Mouse (Mus musculus): ENCODE data around the gene Aagab.

Gene Aagab

DNA sequence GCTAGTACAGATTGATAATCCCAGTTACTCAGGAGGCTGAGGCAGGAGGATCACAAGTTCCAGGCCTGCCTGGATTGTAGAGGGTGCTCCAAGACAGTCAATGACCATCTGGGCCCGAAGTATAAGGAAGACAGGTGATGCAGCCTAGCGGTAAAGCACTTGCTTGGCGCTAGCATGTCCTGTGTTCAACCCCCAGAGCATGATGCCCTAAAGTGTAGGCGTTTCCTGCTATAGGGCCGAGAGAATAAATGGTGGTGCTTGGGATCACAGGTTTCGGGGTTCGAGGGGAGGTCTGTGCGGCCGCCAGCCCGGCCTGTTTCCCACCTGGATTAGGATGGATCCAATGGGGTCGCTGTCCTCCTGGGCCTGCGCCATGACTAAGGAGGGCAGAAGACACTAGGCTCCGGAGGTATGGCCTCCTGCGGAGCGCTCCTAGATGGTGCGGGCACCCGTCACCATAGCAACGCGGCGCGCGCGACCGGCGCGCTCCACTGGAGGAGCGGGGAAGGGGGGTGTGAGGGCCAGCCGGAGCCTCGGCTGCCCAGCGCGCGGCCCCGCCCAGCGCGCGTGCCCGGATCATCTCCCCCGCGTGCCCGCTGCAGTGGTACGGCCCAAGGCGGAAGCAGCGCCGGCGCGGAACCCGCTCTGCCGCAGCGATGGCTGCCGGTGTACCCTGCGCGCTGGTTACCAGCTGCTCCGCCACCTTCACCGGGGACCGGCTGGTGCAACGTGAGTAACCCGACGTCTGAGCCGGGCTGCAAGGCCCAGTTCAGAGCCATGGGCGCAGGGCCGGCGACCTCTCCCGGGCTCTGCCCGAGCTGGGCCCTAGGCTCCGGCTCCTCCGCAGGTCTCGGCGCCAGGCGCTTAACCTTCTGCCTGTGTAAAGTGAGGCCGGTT is at the start of gene Aagab, which contains the start of gene Iqch:
Gene Aagab, plus strand, starts transcription at position 618 of the 897 bp plus-strand sequence.
Gene Iqch, minus strand, starts transcription at position 451 of the 897 bp plus-strand sequence.
- DNase-seq (ENCODE audit: low spot score) = peak; percentile 88

DNA sequence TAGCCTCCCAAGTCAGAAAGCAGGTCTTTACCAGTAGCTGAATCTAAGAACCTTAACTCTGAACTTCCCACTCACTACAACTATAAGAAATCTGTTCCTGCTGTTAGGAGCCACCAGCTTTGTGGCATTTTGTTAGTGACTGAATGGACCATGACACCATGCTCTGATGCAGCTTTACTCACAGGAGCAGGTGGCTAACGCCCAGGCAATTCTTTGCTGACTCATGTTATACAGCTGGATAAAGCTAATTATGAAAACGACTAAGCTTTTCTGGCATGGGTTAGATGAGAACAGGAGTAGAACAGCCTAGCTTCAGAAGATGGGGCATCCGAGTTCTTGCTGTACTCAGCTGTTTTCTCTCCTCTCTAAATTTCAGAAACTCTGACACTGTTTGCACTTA is 48.8 kb upstream of the Aagab start:
- DNase-seq (ENCODE audit: low spot score) = no peak

DNA sequence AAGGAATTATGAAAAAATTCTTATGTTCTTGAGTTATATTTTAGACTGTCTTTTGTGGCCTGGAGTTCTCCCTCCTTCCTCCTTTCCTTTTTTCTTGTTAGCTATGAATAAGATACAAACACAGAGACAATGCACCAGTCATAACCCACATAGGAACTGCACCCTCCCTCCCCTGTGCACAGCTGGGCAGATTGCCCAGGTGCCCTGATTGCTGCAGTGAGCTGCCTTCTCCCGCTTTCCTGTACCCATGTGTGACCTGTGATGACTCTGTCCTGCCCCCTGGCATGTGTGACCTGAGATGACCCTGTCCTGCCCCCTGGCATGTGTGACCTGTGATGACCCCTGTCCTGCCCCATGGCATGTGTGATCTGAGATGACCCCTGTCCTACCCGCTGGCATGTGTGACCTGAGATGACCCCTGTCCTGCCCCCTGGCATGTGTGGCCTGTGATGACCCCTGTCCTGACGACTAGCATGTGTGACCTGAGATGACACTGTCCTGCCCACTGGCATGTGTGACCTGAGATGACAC is 46.9 kb upstream of the Aagab start:
- no peak for DNase-seq (ENCODE audit: low spot score)

DNA sequence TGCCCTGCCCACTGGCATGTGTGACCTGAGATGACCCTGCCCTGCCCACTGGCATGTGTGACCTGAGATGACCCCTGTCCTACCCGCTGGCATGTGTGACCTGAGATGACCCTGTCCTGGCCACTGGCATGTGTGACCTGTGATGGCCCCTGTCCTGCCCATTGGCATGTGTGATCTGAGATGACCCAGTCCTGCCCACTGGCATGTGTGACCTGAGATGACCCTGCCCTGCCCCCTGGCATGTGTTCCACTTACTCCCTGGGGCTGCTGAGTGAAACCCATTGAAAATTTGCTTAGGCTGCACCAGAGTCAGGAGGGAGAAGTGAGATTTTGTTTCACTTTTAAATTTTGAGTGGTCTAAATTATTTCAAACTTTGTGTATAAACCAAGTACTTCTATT is 46.1 kb upstream of the Aagab start:
- no peak for DNase-seq (ENCODE audit: low spot score)

DNA sequence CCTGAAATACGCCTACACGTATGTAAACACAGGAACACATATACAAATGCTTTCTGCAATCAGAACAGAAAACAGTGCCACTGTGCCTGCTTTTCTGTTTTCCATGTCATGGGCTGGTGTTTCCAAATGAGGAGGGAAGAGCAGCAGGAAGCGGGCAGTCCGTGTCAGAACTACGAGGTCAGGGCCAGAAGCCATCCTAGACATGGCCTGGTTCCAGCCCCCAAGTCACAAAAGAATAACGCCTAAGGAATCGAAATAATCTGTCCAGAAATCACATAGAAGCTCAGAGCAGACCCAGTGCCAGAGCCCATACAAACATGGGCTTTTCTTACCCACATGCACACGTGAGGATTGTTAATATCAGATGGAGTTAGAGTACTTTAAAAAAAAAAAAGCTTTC is 45.5 kb upstream of the Aagab start:
- DNase-seq (ENCODE audit: low spot score) = no peak

DNA sequence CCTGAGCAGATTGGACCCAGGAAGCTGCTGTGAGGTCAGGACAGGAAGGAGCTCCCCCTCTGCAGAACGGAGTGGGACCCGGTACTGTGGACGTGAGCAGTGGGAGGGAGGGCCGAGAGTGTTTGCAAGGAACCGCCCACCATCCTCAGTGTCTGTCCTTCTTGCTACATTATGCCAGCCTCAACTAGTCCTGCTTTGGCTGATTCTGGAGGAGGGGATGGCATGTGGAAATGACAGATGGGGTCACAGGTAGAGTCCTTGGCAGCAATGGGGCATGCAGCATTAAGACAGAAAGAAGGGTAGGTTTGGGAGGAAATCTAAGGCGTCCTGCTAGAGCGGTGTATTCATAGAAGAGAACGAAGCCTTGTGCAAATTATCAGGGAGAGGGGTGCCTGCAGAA is 40.5 kb upstream of the Aagab start:
- DNase-seq (ENCODE audit: low spot score) = no peak

DNA sequence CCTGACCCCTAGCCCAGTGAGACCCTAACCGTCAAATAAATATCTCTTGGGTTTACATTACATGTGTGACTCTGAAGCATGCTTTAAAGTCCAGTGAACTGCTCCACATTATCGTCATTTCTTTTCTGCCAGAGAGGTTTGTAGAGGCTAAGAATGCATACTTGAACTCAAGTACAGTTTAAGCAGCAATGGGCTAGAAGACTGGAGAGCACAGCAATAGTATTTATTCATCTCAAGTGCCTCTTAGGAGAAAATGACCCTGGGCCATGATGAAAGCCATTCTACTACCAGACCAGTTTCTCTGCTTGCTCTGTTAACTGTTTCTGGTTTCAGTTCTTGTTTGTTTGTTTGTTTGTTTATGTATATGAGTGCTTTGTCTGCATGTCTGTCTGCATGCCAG is 39.0 kb upstream of the Aagab start:
- no peak for DNase-seq (ENCODE audit: low spot score)

DNA sequence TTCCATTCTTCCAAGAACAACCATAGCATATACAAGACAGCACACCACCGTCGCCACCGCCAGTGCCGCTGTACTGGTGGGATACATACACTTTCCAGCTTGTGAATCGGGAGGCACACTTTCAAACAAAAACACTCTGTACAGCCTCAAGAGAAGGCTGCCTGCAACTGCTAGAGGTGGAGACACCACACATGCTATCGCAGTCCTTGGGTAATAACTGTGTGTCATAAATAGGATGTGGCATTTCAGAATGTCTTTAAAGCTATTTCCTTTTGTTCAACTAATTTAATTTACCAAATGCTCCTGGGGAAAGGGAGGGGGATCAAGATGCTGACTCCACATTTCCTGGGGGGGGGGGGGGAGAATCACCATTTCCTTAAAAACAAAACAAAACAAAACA is 34.1 kb upstream of the Aagab start:
- DNase-seq (ENCODE audit: low spot score) = no peak

DNA sequence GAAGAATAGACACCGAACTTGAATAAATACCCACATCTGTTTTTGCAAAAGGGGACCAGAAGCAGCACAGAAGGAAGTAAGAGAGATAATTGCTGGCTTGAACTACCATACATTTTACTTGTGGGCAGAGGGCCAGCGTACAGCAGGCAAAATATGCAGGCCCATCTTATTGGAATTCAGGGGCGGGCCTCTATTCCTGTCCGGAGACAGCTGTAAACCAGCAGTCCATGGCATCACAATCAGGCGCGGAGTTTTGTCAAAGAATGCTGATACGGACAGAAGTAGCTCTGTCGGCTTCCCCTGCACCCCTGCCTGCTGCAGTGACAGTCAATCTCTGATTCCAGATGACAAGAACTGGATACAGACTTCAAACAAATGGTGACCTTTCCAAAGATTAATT is 33.7 kb upstream of the Aagab start:
- no peak for DNase-seq (ENCODE audit: low spot score)

DNA sequence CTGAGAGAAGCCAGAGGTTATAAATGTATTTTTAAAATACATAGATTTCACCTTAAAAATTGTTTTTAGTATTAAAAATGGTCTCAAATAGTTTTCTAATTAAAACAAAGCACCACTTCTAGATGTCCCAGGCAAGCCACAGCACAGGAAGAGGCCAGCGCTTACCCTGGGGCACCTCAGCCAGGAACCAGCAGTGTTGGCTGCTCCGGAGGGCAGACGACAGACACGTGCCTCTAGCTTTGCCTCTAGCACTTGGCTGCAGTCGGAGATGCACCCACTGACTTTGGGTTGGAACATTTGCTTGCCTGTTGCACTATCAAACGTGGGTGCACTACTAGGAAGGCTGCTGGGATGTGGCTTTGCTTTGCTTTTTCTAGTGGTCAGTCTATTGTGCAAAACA is 30.6 kb upstream of the Aagab start:
- DNase-seq (ENCODE audit: low spot score) = no peak

DNA sequence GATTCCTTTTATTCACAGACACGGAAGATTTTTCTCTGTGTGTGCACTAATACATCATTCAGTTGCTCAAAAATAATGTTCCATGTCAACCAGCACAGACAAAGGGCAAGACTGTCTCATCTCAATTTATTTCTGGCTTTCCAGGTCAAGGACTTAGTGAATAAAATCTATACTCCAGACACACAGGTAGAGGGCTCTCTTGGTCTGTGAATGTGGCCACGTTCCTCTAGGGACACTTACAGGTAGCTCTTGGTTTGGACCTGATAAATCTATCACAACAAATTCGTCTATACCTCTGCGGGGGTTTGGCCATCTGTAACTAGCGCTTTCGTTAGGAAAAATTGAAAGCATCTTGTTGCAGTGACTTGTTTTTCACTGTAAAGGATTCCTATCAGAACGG is 29.6 kb upstream of the Aagab start:
- no peak for DNase-seq (ENCODE audit: low spot score)

DNA sequence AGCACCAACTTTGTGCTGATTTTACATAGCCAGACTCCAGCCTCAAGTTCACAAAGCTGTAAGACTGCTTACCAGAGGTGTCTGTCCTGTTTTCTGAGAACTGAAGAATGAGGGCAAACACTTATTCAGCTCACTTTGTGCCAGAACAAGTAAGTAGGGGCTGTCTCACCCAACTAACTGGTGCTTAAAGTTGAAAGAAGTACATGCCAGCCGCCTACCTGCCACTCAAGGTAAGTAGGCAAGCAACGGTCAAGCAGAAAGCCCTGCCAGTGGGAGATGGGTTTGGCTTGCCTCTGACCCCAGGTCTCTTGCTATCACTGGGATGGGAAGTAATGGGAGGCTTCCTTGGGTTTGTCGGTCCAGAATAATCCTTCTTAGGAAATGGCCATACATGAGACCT is 25.0 kb upstream of the Aagab start:
- DNase-seq (ENCODE audit: low spot score) = no peak

DNA sequence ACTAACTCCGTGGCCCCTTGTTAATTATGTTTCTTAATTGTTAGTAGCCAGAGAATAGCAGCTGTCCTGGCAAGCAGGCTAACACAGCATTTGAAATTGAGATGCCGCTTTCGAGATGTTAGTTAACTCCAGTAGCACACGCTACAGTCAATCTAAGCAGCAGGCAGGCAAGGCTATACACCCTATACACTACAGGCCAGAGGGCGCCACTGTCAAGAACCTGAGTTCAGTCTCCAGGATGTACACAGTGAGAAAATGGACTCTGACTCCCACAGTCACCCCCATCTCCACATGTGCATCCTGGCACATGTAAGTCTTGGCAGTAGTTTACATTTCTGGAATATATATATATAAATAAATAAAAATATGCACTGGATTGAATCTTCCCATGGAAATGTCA is 22.8 kb upstream of the Aagab start:
- DNase-seq (ENCODE audit: low spot score) = no peak

DNA sequence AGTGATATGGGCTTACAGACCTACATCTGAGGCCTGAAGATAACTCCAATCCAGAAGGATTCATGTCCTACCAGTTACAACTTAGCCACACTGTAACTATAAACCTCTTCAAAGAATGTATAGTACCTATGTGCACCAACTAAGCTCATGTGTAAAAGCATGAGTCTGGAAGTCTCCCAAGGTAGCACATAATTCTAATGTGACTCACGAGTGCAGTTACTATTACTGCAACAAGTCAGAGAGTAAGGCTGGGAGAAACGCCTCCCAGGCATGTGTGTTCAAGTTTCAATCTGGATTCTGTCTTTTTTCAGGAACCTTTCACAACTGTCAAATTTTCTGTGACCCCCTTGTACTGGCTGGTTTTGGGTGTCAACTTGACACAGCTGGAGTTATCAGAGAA is 22.4 kb upstream of the Aagab start:
- no peak for DNase-seq (ENCODE audit: low spot score)

DNA sequence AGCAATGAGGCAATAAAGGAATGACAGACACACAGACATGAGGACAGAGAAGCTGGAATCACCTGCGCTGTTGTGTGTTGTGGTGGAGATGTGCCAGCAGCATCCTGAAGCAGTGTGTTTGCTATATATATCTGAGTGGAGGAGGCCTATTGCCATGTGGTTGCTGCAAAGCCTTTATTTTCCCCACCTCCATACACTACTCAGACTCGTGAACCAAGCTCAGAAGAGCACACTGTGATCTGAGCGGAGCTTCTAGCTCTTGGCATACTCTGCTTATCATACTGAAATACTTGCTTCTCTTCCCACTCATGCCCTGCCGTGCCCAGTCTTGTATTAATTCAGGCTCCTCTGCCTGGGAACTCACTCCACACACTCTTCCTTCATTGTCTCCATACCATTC is 20.7 kb upstream of the Aagab start:
- DNase-seq (ENCODE audit: low spot score) = no peak

DNA sequence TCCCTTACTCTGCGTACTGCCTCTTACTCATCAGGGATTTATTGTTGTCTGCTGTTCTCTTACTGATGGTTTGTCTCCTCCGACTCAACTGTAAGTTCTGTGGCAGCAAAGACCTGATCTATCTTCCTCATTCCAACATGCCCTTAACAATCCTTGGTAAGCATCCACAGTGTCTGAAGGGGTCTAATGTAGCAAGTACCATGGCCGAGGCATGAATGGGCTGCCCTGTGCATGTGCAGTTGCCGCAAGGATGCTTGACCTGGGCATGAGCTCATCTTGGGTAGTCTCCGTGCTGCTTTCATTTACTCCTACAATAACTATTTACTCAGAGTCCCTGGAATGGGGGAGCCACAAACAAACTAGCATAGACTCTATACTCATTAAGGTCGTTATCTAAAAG is 17.2 kb upstream of the Aagab start:
- DNase-seq (ENCODE audit: low spot score) = no peak

DNA sequence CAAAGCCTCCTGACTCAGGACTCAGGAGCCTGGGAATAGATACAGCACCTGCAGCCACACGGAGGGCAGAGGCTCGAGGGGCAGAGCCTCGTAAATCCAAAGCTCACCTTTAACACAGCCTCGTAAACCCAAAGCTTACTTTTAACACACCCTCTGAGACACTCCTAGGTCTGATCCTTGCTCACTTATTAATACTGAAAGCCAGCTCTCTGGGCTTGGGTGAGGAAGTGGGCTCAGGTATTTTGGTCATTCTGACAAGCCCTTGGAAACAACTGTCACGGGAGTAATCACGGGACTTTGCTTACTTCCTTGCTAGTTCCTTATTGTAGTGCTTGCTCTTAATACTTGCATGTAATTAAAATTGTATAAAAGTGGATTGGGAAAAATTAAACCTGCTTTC is 13.3 kb upstream of the Aagab start:
- DNase-seq (ENCODE audit: low spot score) = no peak

DNA sequence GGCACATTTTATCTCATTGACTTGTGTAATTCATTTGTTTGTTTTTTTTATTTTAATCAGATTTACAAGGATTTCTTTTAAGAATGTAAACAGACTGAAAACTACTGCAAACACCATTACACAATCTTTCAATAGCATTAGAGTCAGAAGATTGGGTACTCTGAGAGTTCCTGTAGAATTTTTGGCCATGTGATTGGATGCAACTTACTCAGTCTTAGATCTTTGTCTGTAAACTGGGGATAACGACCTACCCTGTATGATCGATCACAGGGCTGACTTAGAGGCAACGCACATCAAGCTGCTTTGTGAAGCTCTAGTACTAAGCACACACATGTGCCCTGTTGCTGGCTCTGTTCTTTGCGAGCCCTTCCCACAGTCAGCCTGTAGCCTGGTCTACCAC is 11.9 kb upstream of the Aagab start:
- no peak for DNase-seq (ENCODE audit: low spot score)

DNA sequence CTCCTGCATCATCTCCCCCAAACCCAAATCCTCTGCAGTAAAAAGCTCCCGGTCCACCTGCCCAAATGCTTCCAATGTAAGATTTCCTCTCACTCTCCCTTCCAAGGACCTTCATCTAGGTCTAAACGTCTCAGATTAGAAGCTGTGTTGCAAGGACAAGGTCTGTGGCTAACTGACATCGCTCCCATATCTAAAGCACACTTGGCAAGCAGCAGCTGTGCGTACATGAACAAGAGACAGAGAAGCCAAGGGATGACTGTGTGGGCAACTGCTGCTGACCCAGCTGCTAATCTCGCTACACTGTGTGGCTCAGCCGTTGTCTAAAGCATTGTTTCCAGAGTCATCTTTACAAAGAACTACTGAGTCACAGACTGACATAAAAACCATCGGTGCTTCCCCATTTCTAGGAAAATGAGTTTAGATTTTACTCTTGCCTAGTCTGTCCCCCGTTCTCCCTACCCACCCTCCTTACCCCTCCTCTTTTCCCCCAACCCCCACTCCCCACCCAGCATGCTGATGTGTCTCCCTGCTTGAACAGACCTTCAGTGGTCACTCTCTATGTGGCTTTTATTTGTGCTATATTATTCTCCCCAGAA is 10.7 kb upstream of the Aagab start:
- no peak for DNase-seq (ENCODE audit: low spot score)

DNA sequence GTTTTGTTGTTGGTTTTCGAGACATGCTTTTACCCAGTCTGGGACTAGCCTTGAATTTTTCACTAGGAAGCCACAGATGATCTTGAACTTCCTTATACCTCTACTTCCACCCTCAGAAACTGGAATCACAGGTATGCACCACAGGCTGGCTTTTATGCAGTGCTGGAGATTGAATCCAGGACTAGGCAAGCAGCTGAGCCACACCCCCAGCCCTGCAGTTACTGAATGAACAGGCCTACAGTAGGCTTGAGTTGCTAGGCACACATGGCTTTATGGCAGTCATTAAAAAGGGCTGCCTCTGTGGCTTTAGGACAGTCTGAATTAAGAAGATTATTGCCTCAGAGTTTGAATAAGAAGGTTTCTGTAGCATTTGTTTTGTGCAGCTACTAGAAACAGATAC is 7.4 kb upstream of the Aagab start:
- no peak for DNase-seq (ENCODE audit: low spot score)

DNA sequence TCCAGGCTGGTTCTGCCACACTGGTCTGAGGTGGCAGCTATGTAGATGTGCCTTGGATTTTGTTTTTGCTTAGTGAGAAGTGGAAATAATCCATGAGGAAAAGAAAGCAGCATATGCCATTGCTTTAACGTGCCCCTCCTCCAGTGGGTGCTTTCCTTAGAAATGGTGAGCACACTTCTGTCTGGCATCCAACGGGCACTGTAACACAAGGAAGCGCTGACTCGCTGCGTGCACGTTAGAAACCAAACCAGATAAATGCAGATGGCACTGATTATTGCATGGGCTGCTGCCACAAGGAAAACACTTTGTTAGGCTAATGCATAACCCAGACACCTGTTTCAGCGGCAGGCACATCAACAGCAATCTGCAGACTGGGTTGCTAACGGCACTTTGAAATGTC is 6.8 kb upstream of the Aagab start:
- DNase-seq (ENCODE audit: low spot score) = no peak

DNA sequence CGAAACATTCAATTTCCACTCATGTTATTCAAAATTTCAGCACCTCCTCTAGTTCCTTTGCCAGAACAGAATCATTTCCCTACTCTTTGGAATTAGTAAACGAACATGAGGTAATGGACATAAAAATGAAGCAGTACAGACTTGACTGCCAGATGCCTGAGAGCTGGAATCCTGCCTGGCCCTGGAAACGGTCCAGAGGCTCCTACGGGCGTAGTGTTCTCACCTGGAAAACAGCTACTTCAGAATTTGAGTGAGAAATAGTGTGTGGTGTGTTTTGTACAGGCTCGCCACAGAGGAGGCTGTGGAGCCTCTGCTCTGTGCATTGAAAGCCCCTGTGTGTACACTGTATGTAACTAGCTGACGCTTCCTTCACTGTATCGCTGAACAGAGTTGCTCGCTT is 5.8 kb upstream of the Aagab start:
- no peak for DNase-seq (ENCODE audit: low spot score)

DNA sequence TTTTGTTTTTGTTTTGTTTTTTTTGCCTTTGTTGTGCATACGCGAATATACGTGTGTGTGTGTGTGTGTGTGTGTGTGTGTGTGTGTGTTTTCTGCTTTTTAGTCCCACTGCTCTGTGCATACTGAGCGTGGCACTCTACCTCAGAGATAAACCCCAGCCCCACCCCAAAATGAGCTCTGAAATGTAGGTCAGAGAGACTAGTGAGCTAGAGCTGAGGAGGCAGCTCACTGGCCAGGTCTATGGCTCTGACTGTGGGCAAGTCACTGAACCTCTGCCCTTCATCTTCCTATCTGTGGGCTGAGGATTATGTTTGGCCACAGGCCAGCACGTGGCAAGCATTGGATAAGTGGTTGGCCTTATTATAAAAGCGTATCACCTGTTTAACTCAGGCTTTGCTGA is 1.4 kb downstream of the Aagab start:
- DNase-seq (ENCODE audit: low spot score) = no peak

DNA sequence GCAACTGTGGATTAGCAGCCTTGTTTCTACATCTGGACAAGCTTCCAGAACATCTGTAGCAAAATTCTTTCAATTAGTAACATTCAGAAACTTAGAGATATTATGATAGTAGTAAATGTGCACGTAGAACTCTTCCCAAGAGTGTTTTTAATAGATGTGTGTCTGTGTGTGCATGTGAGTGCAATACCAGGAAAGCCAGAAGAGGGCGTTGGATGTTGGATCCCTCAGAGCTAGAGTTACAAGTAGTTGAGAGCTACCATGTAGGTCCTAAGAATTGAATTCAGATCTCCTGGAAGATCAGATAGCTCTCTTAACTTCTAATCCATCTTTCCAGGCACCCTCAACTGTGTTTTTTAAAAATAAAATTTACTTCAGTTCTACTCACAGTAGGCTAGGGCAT is 4.1 kb downstream of the Aagab start:
- DNase-seq (ENCODE audit: low spot score) = no peak

All from ovary, postnatal 10 days (tissue).